In genomic region chr14:79587852-79588229, GRCm38 (mm10) we compare ENCODE assay signal across 8 mouse cellular contexts. TPM values are rescaled to one million over a fixed set of nuclear protein-coding genes. Genes with fewer than 3 reads are reported as not detected.
DNase-seq lines count a peak whose midpoint lies in the region; ATAC-seq and TF ChIP-seq lines count a peak whose summit lies in the region.

No protein-coding gene starts in this region.

- TF ChIP-seq CTCF in CH12.LX (conservative IDR thresholded peaks at IDR 0.05 in 1 of 2, IDR thresholded peaks at IDR 0.05 in 1 of 2; ENCODE audit: low read depth in 2 of 2, low read length in 2 of 2), result no peak

- peak overlapping the region; percentile 99 for H3K27ac ChIP-seq in heart, embryonic 10.5 days
- H3K27ac ChIP-seq in CH12.LX (ENCODE audit: insufficient read depth, low read depth), result no peak overlapping the region
- H3K27ac ChIP-seq in forebrain, embryonic 10.5 days, result peak overlapping the region; percentile 96
- peak overlapping the region; percentile 80 for H3K27ac ChIP-seq in liver, embryonic 13.5 days

- in situ Hi-C loops in CH12.LX (cut with MboI; ENCODE audit: low pct_ligation_motif_present, low pct_unique_long_range_greater_than_20kb, low sequenced_read_pairs), result no loop called here

- TF ChIP-seq EP300 in CH12.LX (IDR thresholded peaks at IDR 0.05; ENCODE audit: low read length), result no peak

- H3K79me2 ChIP-seq in CH12.LX (replicated peaks; ENCODE audit: control insufficient read depth, extremely low read depth, insufficient read depth, poor library complexity, severe bottlenecking), result peaks cover 40% of the 10 kb centered on the region

- no peak for TF ChIP-seq POLR2A in CH12.LX (IDR thresholded peaks at IDR 0.05; ENCODE audit: low read depth, low read length)

- H3K4me1 ChIP-seq in heart, embryonic 10.5 days, result peaks cover 16% of the 10 kb centered on the region
- peaks cover 4 to 40% of the 10 kb centered on the region in 2 experiments; a peak in 3 of 4 replicates for H3K4me1 ChIP-seq in CH12.LX (ENCODE audit: control insufficient read depth in 1 of 2, insufficient read depth in 2 of 2)
- H3K4me1 ChIP-seq in forebrain, embryonic 10.5 days, result peaks cover 31% of the 10 kb centered on the region
- peaks cover 34% of the 10 kb centered on the region for H3K4me1 ChIP-seq in liver, embryonic 13.5 days (replicated peaks)

- TF ChIP-seq RAD21 in CH12.LX (IDR thresholded peaks at IDR 0.05; ENCODE audit: low read depth, low read length), result no peak

- no peak for DNase-seq in heart, embryonic 10.5 days (ENCODE audit: low spot score)
- DNase-seq in heart, postnatal 10 days, result no peak
- no peak for DNase-seq in CH12.LX (ENCODE audit: extremely low read depth)
- no peak for DNase-seq in forebrain, embryonic 10.5 days (ENCODE audit: extremely low spot score, low spot score)
- no peak for DNase-seq in liver, embryonic 13.5 days
- no peak for DNase-seq in layer of hippocampus, postnatal 25 days (ENCODE audit: extremely low spot score in 1 of 2, low spot score in 1 of 2)
- no peak for DNase-seq in urinary bladder, postnatal 36 days (ENCODE audit: low spot score in 2 of 2)
- DNase-seq in embryo, embryonic 10 days (ENCODE audit: low spot score), result no peak

- no peaks in the 10 kb centered on the region for H3K27me3 ChIP-seq in heart, embryonic 10.5 days (ENCODE audit: insufficient read depth, poor library complexity, severe bottlenecking)
- H3K27me3 ChIP-seq in CH12.LX (replicated peaks), result no peaks in the 10 kb centered on the region
- H3K27me3 ChIP-seq in forebrain, embryonic 10.5 days (ENCODE audit: poor library complexity, severe bottlenecking), result no peaks in the 10 kb centered on the region
- H3K27me3 ChIP-seq in liver, embryonic 13.5 days, result no peaks in the 10 kb centered on the region

- no peaks in the 10 kb centered on the region for H3K9me3 ChIP-seq in heart, embryonic 10.5 days
- H3K9me3 ChIP-seq in CH12.LX (replicated peaks; ENCODE audit: low read length), result no peaks in the 10 kb centered on the region
- no peaks in the 10 kb centered on the region for H3K9me3 ChIP-seq in forebrain, embryonic 10.5 days
- H3K9me3 ChIP-seq in liver, embryonic 13.5 days (replicated peaks), result no peaks in the 10 kb centered on the region

- peak overlapping the region; percentile 83 for H3K9ac ChIP-seq in CH12.LX (ENCODE audit: insufficient read depth, low read depth)
- H3K9ac ChIP-seq in liver, embryonic 13.5 days, result peak overlapping the region; percentile 79

- WGBS in heart, embryonic 10.5 days, result 1% methylated on average over 9 of the region's 9 CpGs
- 1% methylated on average over 9 of the region's 9 CpGs for WGBS in forebrain, embryonic 10.5 days
- WGBS in liver, embryonic 13.5 days (ENCODE audit: insufficient replicate concordance), result under 1% methylated on average over 9 of the region's 9 CpGs

- intact Hi-C loops in heart, postnatal 10 days (cut with DNase I), result loop anchor here (2.0 kb wide), 1 partner anchor 107 kb away; the partner anchor contains the start of genes Elf1 and Wbp4

- ATAC-seq in liver, embryonic 13.5 days (ENCODE audit: low read depth), result peak; percentile 19

- peak overlapping the region; percentile 86; the same call in 1 of the 2 replicates for H3K4me2 ChIP-seq in CH12.LX (ENCODE audit: insufficient read depth, low read depth, poor library complexity, severe bottlenecking)
- H3K4me2 ChIP-seq in liver, embryonic 13.5 days, result peak overlapping the region; percentile 86

- H3K4me3 ChIP-seq in heart, embryonic 10.5 days, result peak overlapping the region; percentile 75
- peak overlapping the region; percentile 72 to 85 (median 82) for H3K4me3 ChIP-seq in CH12.LX (replicated peaks in 1 of 3; ENCODE audit: low read depth in 2 of 3, low read length in 2 of 3, poor library complexity in 1 of 3)
- peak overlapping the region; percentile 76 for H3K4me3 ChIP-seq in forebrain, embryonic 10.5 days
- peak overlapping the region; percentile 70 for H3K4me3 ChIP-seq in liver, embryonic 13.5 days (replicated peaks)

- H3K36me3 ChIP-seq in heart, embryonic 10.5 days, result peaks cover 7% of the 10 kb centered on the region; the same call in 1 of the 2 replicates
- H3K36me3 ChIP-seq in CH12.LX (replicated peaks in 1 of 2; ENCODE audit: control insufficient read depth in 1 of 2, insufficient read depth in 1 of 2, low read length in 1 of 2), result peaks cover 13 to 34% of the 10 kb centered on the region in 2 experiments
- peaks cover 31% of the 10 kb centered on the region for H3K36me3 ChIP-seq in forebrain, embryonic 10.5 days (replicated peaks)
- H3K36me3 ChIP-seq in liver, embryonic 13.5 days, result 0 out of 2 replicates have a peak, but pooled peaks cover 4% of the 10 kb centered on the region

- dilution Hi-C loops in CH12.LX (cut with MboI; ENCODE audit: extremely low pct_ligation_motif_present, extremely low pct_unique_long_range_greater_than_20kb, low sequenced_read_pairs), result no loop called here

TF ChIP-seq in CH12.LX, 34 proteins besides CTCF, POLR2A, EP300 and RAD21:
- TF ChIP-seq E2F4 (IDR thresholded peaks at IDR 0.05; ENCODE audit: insufficient replicate concordance, low read depth, low read length) (no peak), POLR2AphosphoS2 (IDR thresholded peaks at IDR 0.05; ENCODE audit: low read depth, low read length) (no peak), NRF1 (IDR thresholded peaks at IDR 0.05; ENCODE audit: low read depth, low read length) (no peak)

RNA-seq across cellular contexts. Expression of gene Sugt1, which starts 0.3 kb away (rescaled TPM):
- 106 and 123 TPM in 2 replicates for polyA plus RNA-seq in heart, embryonic 10.5 days (2016; fragmentation: Nextera tagmentation; extraction: Ambion mirVana)
- total RNA-seq in heart, postnatal 10 days (2021), result 10 to 100 TPM; 83.3 to 89.9 TPM
- total RNA-seq in CH12.LX (2012; rRNA removed) (91.9 and 103 TPM in 2 replicates), CH12.LX (2014; rRNA removed) (114 and 141 TPM in 2 replicates)
- 118 and 153 TPM in 2 replicates for polyA plus RNA-seq in CH12.LX (2012; ENCODE audit: insufficient read length, low read depth)
- polyA plus RNA-seq in forebrain, embryonic 10.5 days (2016; fragmentation: Nextera tagmentation; extraction: Ambion mirVana), result 152 and 162 TPM in 2 replicates
- polyA plus RNA-seq in liver, embryonic 13.5 days (2015; fragmentation: Nextera tagmentation; extraction: Ambion mirVana), result 53.6 and 62.6 TPM in 2 replicates
- total RNA-seq in layer of hippocampus, postnatal 25 days (2021), result 10 to 100 TPM; 90.0 to 91.4 TPM
